Mouse (Mus musculus): ENCODE data around the gene Cldn34b3.
"Not testable (repeated sequence)": the region's sequence is repeated elsewhere in the genome, so short reads cannot be mapped to it uniquely, and the experiment has no call there.

Cldn34b3 gene

DNA sequence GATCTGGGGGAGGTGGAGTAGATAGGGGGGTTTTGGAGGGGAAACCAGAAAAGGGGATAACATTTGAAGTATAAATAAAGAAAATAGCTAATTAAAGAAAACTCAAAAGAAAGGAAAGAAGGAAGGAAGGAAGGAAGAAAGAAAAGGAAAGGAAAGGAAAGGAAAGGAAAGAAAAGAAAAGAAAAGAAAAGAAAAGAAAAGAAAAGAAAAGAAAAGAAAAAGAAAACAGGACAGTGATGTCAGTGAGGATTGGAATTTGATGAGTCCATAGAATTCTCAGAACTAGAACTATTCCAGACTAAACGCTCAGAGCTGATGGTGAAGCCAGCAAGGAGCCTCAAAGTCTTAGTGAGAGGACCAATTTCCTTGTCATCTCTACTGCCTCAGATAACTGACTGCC, at the start of gene Cldn34b3:
Gene Cldn34b3, plus strand, starts transcription at position 301 of the 400 bp plus-strand sequence.
- not testable (repeated sequence) for DNase-seq (ENCODE audit: low spot score in 2 of 2)
